Mouse (Mus musculus) yolk sac, embryonic 10.5 days (tissue): ENCODE results near the gene Bbof1.

ENCODE experiments used
- DNase-seq: peaks from one replicate; pipeline ENCODE4 v3.0.0-alpha.2; 2017; ENCODE audit warnings: low spot score

Gene Bbof1

GRCm38 (mm10) chr12:84400068-84400467 lies 8.8 kb upstream of the Bbof1 start:
- DNase-seq, result no peak

GRCm38 (mm10) chr12:84400653-84401052 lies 8.2 kb upstream of the Bbof1 start:
- peak; percentile 76 for DNase-seq

DNA sequence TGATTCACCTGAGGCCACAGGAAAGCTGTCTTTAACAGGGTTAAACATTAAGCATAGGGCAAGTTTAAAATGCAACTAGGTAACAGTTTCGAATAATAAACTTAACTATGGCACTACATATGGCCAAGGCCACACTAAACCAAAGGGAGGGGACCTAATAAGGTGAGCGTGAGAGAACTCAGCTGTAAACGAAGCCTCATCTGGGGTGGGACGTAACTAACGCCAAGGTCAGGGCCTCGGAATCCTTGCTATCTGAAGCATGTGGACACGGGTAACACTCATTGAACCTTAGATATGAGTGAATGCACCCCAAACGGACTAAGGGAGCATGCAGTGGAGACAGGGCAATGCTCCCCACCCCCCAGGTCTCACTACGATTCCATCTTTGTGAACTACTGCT lies 5.9 kb upstream of the Bbof1 start:
- DNase-seq, result peak; percentile 53

GRCm38 (mm10) chr12:84404541-84404940 lies 4.3 kb upstream of the Bbof1 start:
- DNase-seq, result no peak

GRCm38 (mm10) chr12:84407259-84407658 lies 1.6 kb upstream of the Bbof1 start:
- DNase-seq, result no peak

DNA sequence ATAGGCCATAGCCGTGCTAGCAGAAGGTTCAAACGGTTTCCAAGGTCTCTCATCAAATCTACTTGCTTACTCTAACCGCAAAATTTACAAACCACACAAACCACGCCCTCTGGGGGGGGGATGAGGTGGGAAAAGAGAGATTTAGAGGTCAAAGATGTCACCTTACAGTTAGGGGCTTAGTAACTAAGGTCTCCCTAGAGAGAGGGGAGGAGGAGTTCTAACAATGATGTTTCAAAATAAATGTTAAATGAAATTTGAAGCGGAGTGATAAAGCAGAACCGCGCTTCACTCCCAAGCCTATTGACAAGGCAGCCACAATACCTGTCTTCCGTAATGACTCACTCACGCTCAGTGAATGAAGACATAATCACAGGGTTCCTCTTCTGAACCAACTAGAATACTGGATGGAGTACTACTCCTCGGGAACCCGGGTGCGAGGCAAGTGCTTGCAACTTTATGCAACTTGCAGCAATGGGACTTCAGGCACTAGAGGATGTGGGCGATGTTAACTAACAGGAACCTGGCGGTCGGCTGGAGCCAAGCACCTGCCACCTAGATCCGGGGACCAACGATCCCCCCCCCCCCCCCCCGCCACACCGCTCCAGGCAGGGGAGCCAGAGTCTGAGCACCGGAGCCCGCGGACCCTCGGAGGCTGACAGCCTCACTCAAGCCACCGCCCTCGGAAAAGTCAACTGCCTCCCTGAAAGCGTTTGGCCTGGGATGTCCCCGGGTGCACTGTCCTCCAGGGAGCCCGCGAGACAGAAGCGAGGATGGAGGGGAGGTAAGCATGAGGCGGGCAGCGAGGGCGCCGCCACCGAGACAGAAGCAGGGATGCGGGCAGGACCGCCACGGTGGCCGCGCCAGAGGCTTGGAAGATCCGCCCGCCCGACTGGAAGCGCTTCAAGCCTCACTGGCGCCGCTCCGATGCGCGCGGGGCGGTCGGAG lies 725 bp upstream of the Bbof1 start:
- peak; percentile 67 for DNase-seq

DNA sequence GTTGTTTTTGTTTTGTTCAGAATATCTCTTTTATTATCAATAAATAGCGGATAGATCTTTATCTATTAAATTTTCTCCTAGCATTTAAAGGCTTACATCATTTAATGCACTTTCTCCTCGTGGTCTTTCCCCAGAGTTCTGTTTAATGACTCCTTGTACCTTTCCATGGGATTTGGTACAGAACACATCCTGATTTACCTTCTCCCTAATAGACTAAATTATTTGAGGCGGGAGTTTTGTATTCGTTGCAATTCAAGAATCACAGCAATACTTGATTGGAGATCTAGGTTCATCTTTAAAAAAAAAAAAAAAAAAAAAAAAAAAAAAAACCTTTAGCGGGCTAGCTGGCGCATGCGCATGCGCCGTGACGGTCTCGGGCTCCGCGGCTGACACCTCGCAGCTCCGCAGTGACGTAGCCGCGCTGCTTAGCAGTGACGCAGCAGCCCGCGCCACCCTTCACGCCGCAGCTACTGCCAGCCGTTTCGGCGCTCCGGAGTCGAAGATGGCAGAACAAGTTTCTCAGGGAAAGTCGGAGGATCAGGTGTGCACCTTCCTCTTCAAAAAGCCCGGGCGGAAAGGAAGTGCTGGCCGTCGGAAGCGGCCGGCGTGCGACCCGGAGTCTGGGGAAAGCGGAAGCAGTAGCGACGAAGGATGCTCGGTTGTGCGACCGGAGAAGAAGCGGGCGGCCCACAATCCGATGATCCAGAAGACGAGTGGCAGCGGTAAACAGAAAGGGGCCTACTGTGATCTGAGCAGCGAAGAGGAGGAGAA lies 8.1 kb downstream of the Bbof1 start, which contains the start of gene Rnf113a2:
Gene Rnf113a2, plus strand, starts transcription at position 363 of the 771 bp plus-strand sequence.
- peak; percentile 82 for DNase-seq

- DNase-seq, result no peak
Measured at GRCm38 (mm10) chr12:84417605-84417922, 8.7 kb downstream of the Bbof1 start.

GRCm38 (mm10) chr12:84423990-84424389 lies 15.1 kb downstream of the Bbof1 start:
- DNase-seq, result no peak

GRCm38 (mm10) chr12:84429825-84430224 lies 21.0 kb downstream of the Bbof1 start:
- no peak for DNase-seq

GRCm38 (mm10) chr12:84438697-84439096 lies 29.8 kb downstream of the Bbof1 start:
- DNase-seq, result no peak

GRCm38 (mm10) chr12:84442526-84442925 lies 33.7 kb downstream of the Bbof1 start:
- DNase-seq, result no peak

- no peak for DNase-seq
Measured at GRCm38 (mm10) chr12:84447386-84447785, 38.5 kb downstream of the Bbof1 start.

- DNase-seq, result no peak
Measured at GRCm38 (mm10) chr12:84448181-84448580, 39.3 kb downstream of the Bbof1 start.

DNA sequence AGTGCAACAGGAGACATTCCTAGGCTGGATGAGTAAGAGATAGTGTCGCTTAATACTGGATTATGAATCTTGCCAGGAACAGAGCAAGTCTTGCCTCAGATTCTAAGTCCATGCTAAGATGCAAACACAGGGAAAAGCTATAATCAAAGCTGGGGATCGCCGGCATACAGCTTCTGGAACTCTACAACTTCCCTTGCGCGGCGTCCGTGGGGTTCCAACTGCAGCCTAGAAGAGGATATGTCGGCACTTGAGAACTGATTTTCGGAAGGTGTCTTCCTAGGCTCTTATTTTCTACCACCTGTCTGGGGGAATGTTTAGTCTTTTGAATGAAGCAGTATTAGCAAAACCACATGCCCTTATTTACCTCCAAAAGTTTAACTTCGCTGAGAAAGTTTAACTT lies 41.0 kb downstream of the Bbof1 start:
- no peak for DNase-seq

DNA sequence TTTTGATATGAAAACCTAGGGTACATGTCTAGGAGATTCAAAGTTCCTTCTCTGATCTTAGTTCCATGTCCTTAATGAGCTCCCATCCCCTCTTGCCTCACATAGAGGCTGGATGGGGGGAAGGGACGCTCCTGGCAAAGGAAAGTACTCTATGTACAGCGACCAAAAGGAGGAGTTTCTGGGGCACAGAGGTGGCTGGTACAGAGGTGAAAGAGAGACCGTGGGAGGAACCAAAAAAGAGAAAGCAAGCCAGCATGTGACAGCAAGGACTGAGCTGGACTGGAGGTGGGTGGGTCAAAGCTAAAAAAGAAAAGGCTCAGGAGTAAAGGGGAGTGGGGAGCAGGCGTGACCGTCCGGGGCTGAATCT lies 41.5 kb downstream of the Bbof1 start:
- no peak for DNase-seq

DNA sequence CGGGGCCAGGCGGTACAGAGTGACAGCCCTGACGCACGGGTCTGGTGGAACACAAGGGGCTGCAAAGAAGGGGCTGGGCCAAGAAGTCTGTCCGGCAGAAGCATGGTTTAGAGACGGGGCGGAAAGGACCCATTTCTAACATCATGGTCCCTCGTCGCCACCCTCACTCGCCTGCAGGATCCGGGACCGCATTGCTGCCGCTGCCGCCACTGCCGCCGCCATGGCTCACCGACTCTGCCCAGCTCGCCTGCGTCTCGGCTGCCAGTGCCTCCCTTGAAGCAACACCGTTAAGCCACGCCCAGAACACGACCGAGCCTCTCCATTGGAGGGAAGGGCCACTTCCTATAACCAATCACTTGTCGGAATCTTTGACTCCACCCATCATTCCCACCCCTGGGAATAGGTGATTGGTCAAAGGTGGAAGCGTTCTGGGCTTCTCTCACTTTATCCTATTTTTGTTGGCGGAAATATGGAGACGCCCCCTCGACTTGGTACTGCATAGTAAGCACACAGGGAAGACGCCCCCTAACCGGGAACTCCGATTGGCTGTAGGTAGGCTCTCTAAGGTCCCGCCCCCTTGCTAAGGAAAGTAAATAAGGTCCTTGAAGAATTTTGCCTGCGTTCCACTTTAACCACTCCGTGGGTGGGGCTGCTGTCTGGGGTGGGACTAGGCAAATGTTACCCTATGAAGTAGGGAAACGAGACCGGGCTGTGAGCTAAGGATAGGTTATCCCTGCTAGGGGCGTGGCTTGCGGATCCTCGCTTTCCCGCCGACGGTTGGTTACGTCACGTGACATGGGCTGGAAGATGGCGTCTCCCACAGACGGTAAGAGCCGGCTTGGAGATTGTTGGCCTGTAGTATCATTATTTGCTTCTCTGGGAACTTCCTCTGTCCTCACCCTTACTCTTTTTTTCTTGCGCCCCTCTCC lies 42.1 kb downstream of the Bbof1 start, which contains the start of the genes Aldh6a1 and Lin52:
Gene Aldh6a1, minus strand, starts transcription at position 287 of the 929 bp plus-strand sequence.
Gene Lin52, plus strand, starts transcription at position 705 of the 929 bp plus-strand sequence.
- DNase-seq, result peak; percentile 99

GRCm38 (mm10) chr12:84451801-84452200 lies 42.9 kb downstream of the Bbof1 start:
- DNase-seq, result no peak

DNA sequence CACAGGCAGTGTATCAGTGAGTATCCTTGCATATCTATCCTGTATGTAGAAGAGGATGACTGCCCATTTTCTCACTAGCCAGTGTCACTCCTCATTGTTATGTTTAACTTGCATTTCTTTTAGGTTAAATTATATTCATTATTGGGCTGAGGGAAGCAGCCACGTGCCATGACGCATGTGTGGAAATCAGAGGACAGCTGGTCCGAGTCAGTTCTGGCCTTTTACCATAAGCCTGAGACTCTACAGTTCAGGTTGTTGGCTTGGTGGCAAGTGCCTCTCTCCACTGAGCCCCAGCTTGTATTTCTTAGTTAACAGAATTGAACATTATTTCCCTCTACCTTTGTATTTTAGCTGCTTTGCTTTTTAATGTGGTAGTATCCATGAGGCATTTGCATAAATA lies 48.0 kb downstream of the Bbof1 start:
- DNase-seq, result no peak

- DNase-seq, result no peak
Measured at GRCm38 (mm10) chr12:84459845-84460244, 51.0 kb downstream of the Bbof1 start.

DNA sequence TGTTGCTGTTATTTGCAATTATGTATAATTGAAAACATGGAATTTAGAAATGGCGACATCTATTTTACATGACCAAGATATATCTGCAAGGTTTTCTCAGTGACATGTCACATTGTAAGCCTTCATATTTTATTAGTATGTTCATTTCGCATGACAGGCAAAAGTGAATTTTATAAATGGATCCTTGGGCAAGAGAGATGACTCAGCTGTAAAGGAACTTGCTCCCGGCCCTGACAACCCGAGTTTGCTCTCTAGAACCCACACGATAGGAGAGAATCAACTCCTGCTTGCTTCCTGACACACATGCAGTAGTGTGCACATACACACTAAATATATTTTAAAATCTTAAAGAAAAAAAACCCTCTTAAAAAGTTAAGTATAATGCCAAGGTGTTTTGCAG lies 52.5 kb downstream of the Bbof1 start:
- DNase-seq, result no peak

DNA sequence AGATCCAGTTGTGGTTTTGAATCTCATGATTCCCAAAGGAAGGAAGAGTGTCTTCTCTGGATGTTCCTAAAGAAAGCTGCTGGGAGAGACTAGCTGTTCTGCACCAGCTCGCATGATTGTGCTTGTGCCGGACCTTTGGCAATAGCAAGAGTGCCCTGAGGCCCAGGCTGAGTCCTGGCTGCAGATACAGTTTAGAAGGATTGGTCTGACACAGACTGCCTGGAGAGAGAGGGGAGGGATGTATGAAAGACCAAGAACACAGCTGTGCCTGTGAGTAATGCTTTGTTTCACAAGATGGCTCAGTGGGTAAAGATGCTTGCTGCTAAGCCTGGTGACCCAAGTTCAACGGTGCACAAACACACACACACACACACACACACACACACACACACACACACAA lies 54.0 kb downstream of the Bbof1 start:
- DNase-seq, result no peak
